Mouse (Mus musculus) skeletal muscle tissue, adult 2 months (tissue): Measurements from ENCODE around the gene Scp2.
A peak's percentile ranks its signal among the peaks of the same experiment; 100 is the strongest.

Source experiments
- DNase-seq: peaks from one replicate; pipeline ENCODE4 v3.0.0-alpha.2; 2012; ENCODE audit warnings: low read depth, low spot score

The Scp2 gene

GRCm38 (mm10) chr4:108018961-108019921, 125.6 kb downstream of the Scp2 start:
- no peak for DNase-seq

GRCm38 (mm10) chr4:108018241-108018923, 126.4 kb downstream of the Scp2 start:
- DNase-seq, result no peak

- no peak for DNase-seq
These were observed 127.0 kb downstream of the Scp2 start for GRCm38 (mm10) chr4:108017839-108018238.

GRCm38 (mm10) chr4:108016321-108016720, 128.5 kb downstream of the Scp2 start:
- no peak for DNase-seq

GRCm38 (mm10) chr4:108015067-108015765, 129.6 kb downstream of the Scp2 start:
- peak; percentile 90 for DNase-seq

- no peak for DNase-seq
These were observed 130.3 kb downstream of the Scp2 start for GRCm38 (mm10) chr4:108014466-108014865.

- DNase-seq, result no peak
These were observed 136.3 kb downstream of the Scp2 start for GRCm38 (mm10) chr4:108008541-108008940.

GRCm38 (mm10) chr4:108007532-108008103, 137.2 kb downstream of the Scp2 start:
- DNase-seq, result no peak

GRCm38 (mm10) chr4:108005328-108005727, 139.5 kb downstream of the Scp2 start:
- no peak for DNase-seq

- DNase-seq, result peak; percentile 38
These were observed 145.4 kb downstream of the Scp2 start for GRCm38 (mm10) chr4:107999380-107999779.

GRCm38 (mm10) chr4:107998641-107999332, 146.0 kb downstream of the Scp2 start:
- DNase-seq, result peak; percentile 86

- DNase-seq, result no peak
These were observed 148.3 kb downstream of the Scp2 start for GRCm38 (mm10) chr4:107996418-107996986.

- DNase-seq, result no peak
These were observed 149.1 kb downstream of the Scp2 start for GRCm38 (mm10) chr4:107995727-107996126.

- DNase-seq, result no peak
These were observed 149.8 kb downstream of the Scp2 start for GRCm38 (mm10) chr4:107995011-107995410.
